29 mouse cellular contexts compared by ENCODE assay signal in the genomic region with DNA sequence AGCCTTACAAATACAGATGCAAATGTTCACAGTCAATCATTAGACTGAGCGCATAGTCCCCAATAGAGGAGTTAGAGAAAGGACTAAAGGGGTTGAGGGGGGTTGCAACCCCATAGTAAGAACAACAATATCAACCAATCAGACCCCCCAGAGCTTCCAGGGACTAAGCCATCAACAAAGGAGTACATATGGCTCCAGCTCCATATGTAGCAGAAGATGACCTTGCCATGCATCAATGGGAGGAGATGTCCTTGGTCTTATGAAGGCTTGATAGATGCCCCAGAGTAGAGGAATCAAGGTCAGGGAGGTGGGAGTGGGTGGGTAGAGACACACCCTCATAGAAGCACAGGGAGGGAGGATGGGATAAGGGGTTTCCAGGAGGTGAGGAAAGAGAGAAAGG. TPM values are rescaled to one million over a fixed set of nuclear protein-coding genes. Genes with fewer than 3 reads are reported as not detected.
DNase-seq lines count a peak whose midpoint lies in the region; TF ChIP-seq lines count a peak whose summit lies in the region.
"Had no signal": no experiment of that assay in that cellular context is flagged by ENCODE, and none has a peak within 500 bp of the region (broad histone marks: within the 10 kb centered on the region; RNA-seq: fewer than 3 reads in every experiment).

No protein-coding gene starts in this region.

- H3K27ac ChIP-seq in ES-Bruce4 (ENCODE audit: insufficient read depth, low read length) = peak overlapping the region; percentile 86
- peak overlapping the region; percentile 73; the same call in 1 of the 2 replicates for H3K27ac ChIP-seq in ES-E14 (ENCODE audit: insufficient read depth, low read depth, low read length, poor library complexity, severe bottlenecking)
- no peak overlapping the region for H3K27ac ChIP-seq in midbrain, embryonic 10.5 days (replicated peaks)
- H3K27ac ChIP-seq: embryonic facial prominence, embryonic 13.5 days; embryonic facial prominence, embryonic 15.5 days; forebrain, embryonic 10.5 days; forebrain, embryonic 12.5 days had no signal

- H3K9ac ChIP-seq in ES-Bruce4 (ENCODE audit: low read depth, poor library complexity, severe bottlenecking) = no peak overlapping the region
- H3K9ac ChIP-seq in ES-E14 (ENCODE audit: insufficient read depth, low read depth, low read length, poor library complexity, severe bottlenecking) = no peak overlapping the region
- H3K9ac ChIP-seq: embryonic facial prominence, embryonic 13.5 days; embryonic facial prominence, embryonic 15.5 days; forebrain, embryonic 12.5 days had no signal

- H3K4me1 ChIP-seq in ES-Bruce4 (ENCODE audit: control insufficient read depth, insufficient read depth, low read length) (no peaks in the 10 kb centered on the region), ES-E14 (ENCODE audit: control insufficient read depth in 2 of 2, insufficient read depth in 2 of 2, low read length in 2 of 2, poor library complexity in 1 of 2) (peaks cover 0 to 7% of the 10 kb centered on the region in 2 experiments; a peak in 2 of 4 replicates)
- no peaks in the 10 kb centered on the region for H3K4me1 ChIP-seq in midbrain, embryonic 10.5 days
- H3K4me1 ChIP-seq: embryonic facial prominence, embryonic 13.5 days; embryonic facial prominence, embryonic 15.5 days; forebrain, embryonic 10.5 days; forebrain, embryonic 12.5 days had no signal

- H3K4me3 ChIP-seq in ES-Bruce4 (ENCODE audit: low read depth, low read length) (no peak overlapping the region), ES-E14 (ENCODE audit: insufficient read depth in 1 of 2, low read depth in 1 of 2, low read length in 2 of 2, poor library complexity in 1 of 2, severe bottlenecking in 1 of 2) (no peak overlapping the region)
- H3K4me3 ChIP-seq in midbrain, embryonic 10.5 days = no peak overlapping the region
- H3K4me3 ChIP-seq: embryonic facial prominence, embryonic 13.5 days; embryonic facial prominence, embryonic 15.5 days; erythroblast, embryonic 14.5 days; forebrain, embryonic 10.5 days; forebrain, embryonic 12.5 days had no signal

- no peaks in the 10 kb centered on the region for H3K27me3 ChIP-seq in ES-Bruce4 (ENCODE audit: control insufficient read depth, insufficient read depth, low read length, poor library complexity, severe bottlenecking)
- H3K27me3 ChIP-seq in midbrain, embryonic 10.5 days (ENCODE audit: low read depth, poor library complexity, severe bottlenecking) = no peaks in the 10 kb centered on the region
- H3K27me3 ChIP-seq: CH12.LX; embryonic facial prominence, embryonic 13.5 days; embryonic facial prominence, embryonic 15.5 days; forebrain, embryonic 12.5 days had no signal

- TF ChIP-seq CTCF in ES-Bruce4 (IDR thresholded peaks at IDR 0.05; ENCODE audit: low read depth, low read length) = no peak

- H3K9me3 ChIP-seq in ES-Bruce4 (replicated peaks; ENCODE audit: control insufficient read depth, insufficient read depth, low read length, poor library complexity, severe bottlenecking) = no peaks in the 10 kb centered on the region; the same call in 1 of the 2 replicates
- no peaks in the 10 kb centered on the region for H3K9me3 ChIP-seq in ES-E14 (ENCODE audit: control insufficient read depth, insufficient read depth, low read depth, low read length)
- H3K9me3 ChIP-seq in midbrain, embryonic 10.5 days (replicated peaks) = peaks cover 13% of the 10 kb centered on the region
- H3K9me3 ChIP-seq: embryonic facial prominence, embryonic 15.5 days had no signal

- 95% methylated on average over 1 of the region's 1 CpGs for WGBS in midbrain, embryonic 10.5 days

- H3K36me3 ChIP-seq in ES-Bruce4 (ENCODE audit: control insufficient read depth, insufficient read depth, low read length, poor library complexity, severe bottlenecking) (no peaks in the 10 kb centered on the region), ES-E14 (ENCODE audit: control insufficient read depth, insufficient read depth, low read length, poor library complexity, severe bottlenecking) (no peaks in the 10 kb centered on the region)
- H3K36me3 ChIP-seq in midbrain, embryonic 10.5 days = no peaks in the 10 kb centered on the region
- H3K36me3 ChIP-seq: embryonic facial prominence, embryonic 13.5 days; embryonic facial prominence, embryonic 15.5 days; forebrain, embryonic 10.5 days; forebrain, embryonic 12.5 days had no signal

- TF ChIP-seq EP300 in ES-Bruce4 (IDR thresholded peaks at IDR 0.05; ENCODE audit: insufficient read depth, low read depth, low read length) = no peak

- TF ChIP-seq POLR2A in ES-Bruce4 (IDR thresholded peaks at IDR 0.05; ENCODE audit: insufficient read depth, low read length) = no peak

- peak; percentile 42 for DNase-seq in ES-E14 (ENCODE audit: low read depth, low spot score)
- DNase-seq in ZHBTc4 (ENCODE audit: low read depth, low spot score) = peak; percentile 80
- DNase-seq in midbrain, embryonic 10.5 days (ENCODE audit: low spot score) = no peak
- DNase-seq in left cerebral cortex, adult 18-20 months (ENCODE audit: low spot score in 2 of 2) = no peak
- DNase-seq: adrenal gland, adult 2 months; adrenal gland, postnatal 10 days; adrenal gland, postnatal 25 days; B cell, adult 2 months; cerebellum, adult 11 months; cerebellum, adult 18-20 months; cerebellum, adult 8-10 months; cerebellum, adult 9-11 months; cerebellum, postnatal 14 days; cerebellum, postnatal 36 days; embryo, embryonic 11 days had no signal

- in situ Hi-C loops in ES-E14 (cut with MboI; ENCODE audit: low sequenced_read_pairs in 2 of 2, unreplicated experiment in 2 of 2) = no loop called here

TF ChIP-seq in ES-E14, 5 proteins besides CTCF, POLR2A, EP300 and RAD21:
- peak; percentile 63; the same call in 1 of the 2 replicates for TF ChIP-seq CHD2 (IDR thresholded peaks at IDR 0.05; ENCODE audit: low read depth, low read length)
- no peak for TF ChIP-seq MAFK (IDR thresholded peaks at IDR 0.05; ENCODE audit: insufficient read depth, low read depth, low read length)

RNA-seq across cellular contexts. Expression of gene Vmn2r90, which starts 35.1 kb away (rescaled TPM):
- polyA plus RNA-seq in ES-Bruce4 (2011; ENCODE audit: insufficient read depth, insufficient read length, low read depth, missing spikeins) = not detected in 2 replicates
- 0.16 and 0.27 TPM in 2 replicates for total RNA-seq in ES-E14 (2012; rRNA removed)
- polyA plus RNA-seq in midbrain, embryonic 10.5 days (2016; fragmentation: Nextera tagmentation; extraction: Ambion mirVana) = not detected in 2 replicates
- total RNA-seq in left cerebral cortex, adult 18-20 months (2021) = not detected
- total RNA-seq: adrenal gland, adult 2 months; adrenal gland, postnatal 10 days; adrenal gland, postnatal 25 days; adrenal gland, postnatal 4 days; common myeloid progenitor, adult 5-6 weeks; MEL had no signal
- polyA plus RNA-seq: adrenal gland, adult 2 months; brain, embryonic 14.5 days; embryonic facial prominence, embryonic 11.5 days; embryonic facial prominence, embryonic 13.5 days; embryonic facial prominence, embryonic 15.5 days; erythroblast, embryonic 14.5 days; forebrain, embryonic 10.5 days; forebrain, embryonic 12.5 days; forebrain, embryonic 14.5 days; frontal cortex, adult 2 months had no signal

Comparison
In these comparisons a context has a peak if more than half of its experiments do, and no peak if none do; other contexts are left out.
1. DNase-seq: peak in ES-E14 (single experiment) and ZHBTc4 (single experiment); none in midbrain, embryonic 10.5 days (single experiment) and left cerebral cortex, adult 18-20 months (0 of 2).